Mouse (Mus musculus) erythroid progenitor cell, adult 5-6 weeks (primary cell): ENCODE results near the gene 1700017B05Rik. TPM values are rescaled to one million over a fixed set of nuclear protein-coding genes. Genes with fewer than 3 reads are reported as not detected.

Experiments
- ATAC-seq: replicated peaks from 2 replicates; pipeline ENCODE4 v1.8.0; 2016; ENCODE audit warnings: moderate number of reproducible peaks, mild to moderate bottlenecking, moderate TSS enrichment, inconsistent platforms; ENCODE audit not compliant: poor library complexity, low FRiP score, severe bottlenecking
- total RNA-seq, 2 experiments: library from RNA; stranded (forward) in 1 of 2; stranded (reverse) in 1 of 2; fragments of 150-400 nt in 1 of 2; fragments of 186-747, 209-891 nt in 1 of 2; gene quantifications; 2 replicates each; pipeline versions ENCODE4 v1.2.3 to v1.2.4; 2015 to 2017; ENCODE audit warnings: low replicate concordance in 2 of 2

The 1700017B05Rik gene
- total RNA-seq, 2 experiments from 2014 or later, result 45.0 to 46.5 TPM

GRCm38 (mm10) chr9:57251139-57251538 is 11.3 kb downstream of the 1700017B05Rik start:
- ATAC-seq, result no peak

GRCm38 (mm10) chr9:57250026-57250425 is 12.4 kb downstream of the 1700017B05Rik start:
- no peak for ATAC-seq

- ATAC-seq, result no peak
These were observed 14.1 kb downstream of the 1700017B05Rik start for GRCm38 (mm10) chr9:57248030-57248942.

GRCm38 (mm10) chr9:57247201-57247671 is 15.2 kb downstream of the 1700017B05Rik start:
- ATAC-seq, result 0 out of 2 replicates have a peak, but pooled peaks have one; percentile 15

- no peak for ATAC-seq
These were observed 15.9 kb downstream of the 1700017B05Rik start for GRCm38 (mm10) chr9:57246482-57246881.

- no peak for ATAC-seq
These were observed 18.2 kb downstream of the 1700017B05Rik start for GRCm38 (mm10) chr9:57244106-57244685.

GRCm38 (mm10) chr9:57242916-57243315 is 19.5 kb downstream of the 1700017B05Rik start:
- no peak for ATAC-seq

GRCm38 (mm10) chr9:57241111-57241510 is 21.3 kb downstream of the 1700017B05Rik start:
- no peak for ATAC-seq

GRCm38 (mm10) chr9:57238220-57238619 is 24.2 kb downstream of the 1700017B05Rik start:
- ATAC-seq, result no peak

GRCm38 (mm10) chr9:57237705-57238104 is 24.7 kb downstream of the 1700017B05Rik start:
- ATAC-seq, result no peak

GRCm38 (mm10) chr9:57236256-57236655 is 26.2 kb downstream of the 1700017B05Rik start, which contains the start of gene Trcg1:
Gene Trcg1 (plus strand): TSS chr9:57236556.
- no peak for ATAC-seq

GRCm38 (mm10) chr9:57233767-57234166 is 28.6 kb downstream of the 1700017B05Rik start:
- ATAC-seq, result no peak

- ATAC-seq, result peak; percentile 44
These were observed 29.3 kb downstream of the 1700017B05Rik start for GRCm38 (mm10) chr9:57233142-57233541.

GRCm38 (mm10) chr9:57232341-57232940 is 30.0 kb downstream of the 1700017B05Rik start:
- no peak for ATAC-seq

- peak; percentile 71 for ATAC-seq
These were observed 30.7 kb downstream of the 1700017B05Rik start for GRCm38 (mm10) chr9:57231536-57232255.

- no peak for ATAC-seq
These were observed 32.1 kb downstream of the 1700017B05Rik start for GRCm38 (mm10) chr9:57230146-57230783.

GRCm38 (mm10) chr9:57229726-57230125 is 32.7 kb downstream of the 1700017B05Rik start:
- ATAC-seq, result no peak

GRCm38 (mm10) chr9:57228186-57228585 is 34.2 kb downstream of the 1700017B05Rik start:
- ATAC-seq, result no peak

- no peak for ATAC-seq
These were observed 35.2 kb downstream of the 1700017B05Rik start for GRCm38 (mm10) chr9:57227203-57227602.
